Comparison of ENCODE assay signal across 9 mouse cellular contexts in genomic region chr4:70259726-70260418, GRCm38 (mm10).
A peak's percentile ranks its signal among the peaks of the same experiment; 100 is the strongest.
DNase-seq lines count a peak whose midpoint lies in the region; ATAC-seq lines count a peak whose summit lies in the region.
"Had no signal": no experiment of that assay in that cellular context is flagged by ENCODE, and none has a peak within 500 bp of the region (broad histone marks: within the 10 kb centered on the region; RNA-seq: fewer than 3 reads in every experiment).

No protein-coding gene starts in this region.

- H3K9me3 ChIP-seq in forebrain, embryonic 16.5 days (ENCODE audit: control insufficient read depth, low read length), result no peaks in the 10 kb centered on the region
- H3K9me3 ChIP-seq in midbrain, embryonic 16.5 days (replicated peaks; ENCODE audit: control insufficient read depth, low read length, poor library complexity, severe bottlenecking), result no peaks in the 10 kb centered on the region
- no peaks in the 10 kb centered on the region for H3K9me3 ChIP-seq in liver, embryonic 11.5 days (ENCODE audit: control insufficient read depth, low read length)

- peak; percentile 81 for DNase-seq in heart, adult 11 months
- DNase-seq in heart, postnatal 14 days, result no peak
- DNase-seq in brain, adult 2 months (ENCODE audit: low read depth, low spot score), result peak; percentile 94
- no peak for DNase-seq in liver, embryonic 11.5 days (ENCODE audit: low spot score)
- no peak for DNase-seq in lung, postnatal 36 days
- DNase-seq: lung, postnatal 10 days had no signal

- no peaks in the 10 kb centered on the region for H3K27me3 ChIP-seq in forebrain, embryonic 16.5 days (replicated peaks; ENCODE audit: control insufficient read depth, insufficient read depth, low read length)
- no peaks in the 10 kb centered on the region for H3K27me3 ChIP-seq in midbrain, embryonic 16.5 days (ENCODE audit: control insufficient read depth, insufficient read depth, low read depth, low read length)
- H3K27me3 ChIP-seq in liver, embryonic 11.5 days (replicated peaks; ENCODE audit: control insufficient read depth, insufficient read depth, low read length), result no peaks in the 10 kb centered on the region

- 49% methylated on average over 3 of the region's 3 CpGs for WGBS in forebrain, embryonic 16.5 days
- WGBS in midbrain, embryonic 16.5 days, result 71% methylated on average over 3 of the region's 3 CpGs
- WGBS in liver, embryonic 11.5 days, result 77% methylated on average over 3 of the region's 3 CpGs

- H3K27ac ChIP-seq in forebrain, embryonic 16.5 days (ENCODE audit: low read length), result peak overlapping the region; percentile 7; the same call in 1 of the 2 replicates
- H3K27ac ChIP-seq in midbrain, embryonic 16.5 days (ENCODE audit: low read length), result no peak overlapping the region; the same call in 1 of the 2 replicates
- H3K27ac ChIP-seq in liver, embryonic 11.5 days (ENCODE audit: low read depth, low read length), result no peak overlapping the region

- no peak overlapping the region for H3K4me2 ChIP-seq in forebrain, embryonic 16.5 days (ENCODE audit: low read length)
- H3K4me2 ChIP-seq in midbrain, embryonic 16.5 days (ENCODE audit: low read length), result no peak overlapping the region
- H3K4me2 ChIP-seq in liver, embryonic 11.5 days, result no peak overlapping the region

- no peaks in the 10 kb centered on the region; the same call in 1 of the 2 replicates for H3K36me3 ChIP-seq in forebrain, embryonic 16.5 days (ENCODE audit: control insufficient read depth, insufficient read depth)
- H3K36me3 ChIP-seq in midbrain, embryonic 16.5 days (ENCODE audit: control insufficient read depth, insufficient read depth, low read length), result peaks cover 11% of the 10 kb centered on the region; the same call in 1 of the 2 replicates
- H3K36me3 ChIP-seq in liver, embryonic 11.5 days (ENCODE audit: control insufficient read depth, insufficient read depth, low read length), result peaks cover 4% of the 10 kb centered on the region; the same call in 1 of the 2 replicates

- no peak overlapping the region for H3K4me3 ChIP-seq in forebrain, embryonic 16.5 days (replicated peaks; ENCODE audit: low read length)
- no peak overlapping the region for H3K4me3 ChIP-seq in midbrain, embryonic 16.5 days (ENCODE audit: low read depth, low read length)
- no peak overlapping the region for H3K4me3 ChIP-seq in liver, embryonic 11.5 days (ENCODE audit: low read depth, low read length)

- H3K9ac ChIP-seq in forebrain, embryonic 16.5 days (replicated peaks; ENCODE audit: low read depth, low read length), result no peak overlapping the region
- H3K9ac ChIP-seq in midbrain, embryonic 16.5 days (ENCODE audit: low read depth, low read length), result no peak overlapping the region
- no peak overlapping the region for H3K9ac ChIP-seq in liver, embryonic 11.5 days (ENCODE audit: low read depth, low read length)

- peaks cover 24% of the 10 kb centered on the region for H3K4me1 ChIP-seq in forebrain, embryonic 16.5 days (replicated peaks; ENCODE audit: control insufficient read depth, insufficient read depth, low read length)
- peaks cover 15% of the 10 kb centered on the region for H3K4me1 ChIP-seq in midbrain, embryonic 16.5 days (ENCODE audit: control insufficient read depth, insufficient read depth, low read length)
- H3K4me1 ChIP-seq in liver, embryonic 11.5 days (replicated peaks; ENCODE audit: control insufficient read depth, insufficient read depth, low read length), result peaks cover 14% of the 10 kb centered on the region

- intact Hi-C loops in heart, postnatal 14 days (cut with DNase I), result no loop called here

- ATAC-seq in forebrain, embryonic 16.5 days, result peak; percentile 79
- peak; percentile 55; the same call in 1 of the 2 replicates for ATAC-seq in midbrain, embryonic 16.5 days
- no peak for ATAC-seq in inflammation-experienced regulatory T-cells, adult 6 months
- ATAC-seq in liver, embryonic 11.5 days (replicated peaks; ENCODE audit: low FRiP score), result no peak

Comparison
In these comparisons a context has a peak if more than half of its experiments do, and no peak if none do; other contexts are left out.
1. DNase-seq: peak in heart, adult 11 months (single experiment) and brain, adult 2 months (single experiment); none in heart, postnatal 14 days (0 of 2), liver, embryonic 11.5 days (single experiment) and lung, postnatal 36 days (single experiment).
2. ATAC-seq: peak in forebrain, embryonic 16.5 days (single experiment) and midbrain, embryonic 16.5 days (single experiment); none in inflammation-experienced regulatory T-cells, adult 6 months (single experiment) and liver, embryonic 11.5 days (single experiment).